Mouse (Mus musculus) kidney, embryonic 16.5 days (tissue): Measurements from ENCODE around the gene Bco2. TPM values are rescaled to one million over a fixed set of nuclear protein-coding genes. Genes with fewer than 3 reads are reported as not detected.
A peak's percentile ranks its signal among the peaks of the same experiment; 100 is the strongest.

Experiments
- ATAC-seq: fragments of 200-750 bp; cut with Nextera tagmentation; 2 replicates; pipeline ENCODE4 v1.8.0; 2017; ENCODE audit warnings: moderate TSS enrichment; ENCODE audit not compliant: low FRiP score, low TSS enrichment
- H3K27ac ChIP-seq: fragments of 300-500 bp; sonication (generic); 2 replicates; pipeline ENCODE4 v1.5.1; 2014; ENCODE audit warnings: low read length
- H3K27me3 ChIP-seq: fragments of 300-500 bp; sonication (generic); 2 replicates; pipeline ENCODE4 v1.6.1; 2014; ENCODE audit warnings: low read length, control low read depth, mixed read lengths; ENCODE audit not compliant: insufficient read depth
- H3K36me3 ChIP-seq: fragments of 300-500 bp; sonication (generic); 2 replicates; pipeline ENCODE4 v1.6.1; 2014; ENCODE audit warnings: low read length, control low read depth, mixed read lengths; ENCODE audit not compliant: insufficient read depth
- H3K4me1 ChIP-seq: fragments of 300-500 bp; sonication (generic); 2 replicates; pipeline ENCODE4 v1.6.1; 2014; ENCODE audit warnings: low read length, control low read depth, mixed read lengths; ENCODE audit not compliant: insufficient read depth
- H3K4me2 ChIP-seq: fragments of 300-500 bp; sonication (generic); replicated peaks from 2 replicates; pipeline ENCODE4 v1.6.1; 2014; ENCODE audit warnings: low read depth, low read length
- H3K4me3 ChIP-seq: fragments of 300-500 bp; sonication (generic); 2 replicates; pipeline ENCODE4 v1.5.1; 2014; ENCODE audit warnings: mild to moderate bottlenecking, low read length
- H3K9ac ChIP-seq: fragments of 300-500 bp; sonication (generic); replicated peaks from 2 replicates; pipeline ENCODE4 v1.6.1; 2014; ENCODE audit warnings: low read length
- H3K9me3 ChIP-seq: fragments of 300-500 bp; sonication (generic); 2 replicates; pipeline ENCODE4 v1.6.1; 2016; ENCODE audit warnings: low read length, control low read depth
- WGBS: fragments of 180-500 bp; shearing (Covaris S2); extraction: QIAGEN DNeasy Blood & Tissue Kit; methylation state at CpG from one replicate; pipeline ENCODE4 v1.1.7; 2014; 5-methylcytosine and 5-hydroxymethylcytosine counted together
- polyA plus RNA-seq: library from polyadenylated mRNA; unstranded; fragments of >200 nt; fragmentation: Nextera tagmentation; extraction: Ambion mirVana; gene quantifications from 2 replicates; pipeline ENCODE4 v1.2.1, GENCODE M21; 2015

Bco2 gene
- 0.15 and 0.24 TPM in 2 replicates for polyA plus RNA-seq

DNA sequence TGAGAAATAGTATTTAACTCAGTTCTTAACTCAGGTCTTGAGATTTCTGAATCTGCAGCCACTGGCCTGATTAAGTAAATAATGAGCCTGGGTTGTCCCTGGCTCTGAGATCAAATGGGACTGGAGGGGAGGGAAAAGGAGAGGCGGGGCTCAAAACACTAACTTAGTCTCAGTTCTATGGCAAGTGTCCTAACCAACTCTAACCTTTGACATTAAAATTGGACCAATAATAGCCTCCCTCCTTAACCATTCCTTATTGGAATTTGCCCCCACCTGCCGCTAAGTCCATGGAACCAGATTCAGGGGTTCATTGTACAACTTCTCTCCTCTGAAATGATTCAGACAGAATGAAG lies at the start of gene Bco2:
Gene Bco2, minus strand, starts transcription at position 88 of the 353 bp plus-strand sequence.
- H3K27ac ChIP-seq = no peak within 1 kb of the TSS
- no peaks in the 10 kb centered on the region for H3K27me3 ChIP-seq
- no peak within 1 kb of the TSS for H3K4me3 ChIP-seq
- 31% methylated on average over 2 of the region's 2 CpGs for WGBS
- peak within 1 kb of the TSS; percentile 13; the same call in 1 of the 2 replicates for H3K4me2 ChIP-seq
- H3K36me3 ChIP-seq = no peaks in the 10 kb centered on the region
- H3K4me1 ChIP-seq = no peaks in the 10 kb centered on the region
- H3K9me3 ChIP-seq = no peaks in the 10 kb centered on the region
- no peak for ATAC-seq
- no peak within 1 kb of the TSS for H3K9ac ChIP-seq

DNA sequence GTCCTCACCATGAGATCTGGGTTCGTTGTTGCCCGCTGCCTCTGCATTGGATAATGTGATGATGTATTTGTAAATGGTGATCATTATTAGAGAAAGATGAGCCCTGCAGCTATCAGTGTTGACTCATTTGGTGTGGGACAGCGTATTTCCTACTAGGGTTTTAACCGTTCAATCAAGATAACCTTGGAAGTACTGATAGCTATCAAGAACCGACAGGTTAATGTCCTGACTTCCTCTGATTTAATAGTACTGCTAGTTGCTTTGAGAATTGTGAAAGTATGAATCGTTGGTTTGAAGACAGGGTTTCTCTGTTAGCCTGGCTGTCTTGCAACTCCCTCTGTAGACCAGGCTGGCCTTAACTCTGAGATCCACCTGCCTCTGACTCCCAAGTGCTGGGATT lies 49.4 kb upstream of the Bco2 start:
- peaks cover 32% of the 10 kb centered on the region; the same call in 1 of the 2 replicates for H3K36me3 ChIP-seq
- WGBS = under 1% methylated on average over 6 of the region's 6 CpGs
- no peaks in the 10 kb centered on the region for H3K27me3 ChIP-seq
- H3K4me2 ChIP-seq = peak overlapping the region; percentile 94
- H3K9ac ChIP-seq = peak overlapping the region; percentile 93
- no peak; the same call in 1 of the 2 replicates for ATAC-seq
- no peaks in the 10 kb centered on the region for H3K9me3 ChIP-seq
- peak overlapping the region; percentile 92 for H3K27ac ChIP-seq
- H3K4me1 ChIP-seq = peaks cover 19% of the 10 kb centered on the region
- H3K4me3 ChIP-seq = peak overlapping the region; percentile 93

DNA sequence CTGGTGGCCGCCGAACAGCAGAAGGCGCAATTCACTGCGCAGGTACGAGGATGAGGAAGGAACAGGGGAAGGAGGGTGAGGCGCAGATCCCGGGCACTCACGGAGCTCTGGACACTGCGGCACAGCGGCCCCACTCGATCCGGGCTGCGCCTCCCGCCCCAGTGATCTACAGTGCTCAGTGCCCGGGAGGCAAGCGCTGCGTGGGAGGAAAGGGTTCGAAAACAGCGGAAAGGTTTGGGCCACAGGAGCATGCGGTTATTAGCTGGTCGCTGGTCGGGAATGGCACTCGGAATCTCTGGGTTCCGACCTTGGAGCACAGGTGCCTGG lies 49.0 kb upstream of the Bco2 start:
- ATAC-seq = peak; percentile 92
- H3K4me1 ChIP-seq = peaks cover 19% of the 10 kb centered on the region
- under 1% methylated on average over 24 of the region's 24 CpGs for WGBS
- peaks cover 34% of the 10 kb centered on the region; the same call in 1 of the 2 replicates for H3K36me3 ChIP-seq
- no peaks in the 10 kb centered on the region for H3K27me3 ChIP-seq
- peak overlapping the region; percentile 93 for H3K9ac ChIP-seq
- H3K4me3 ChIP-seq = peak overlapping the region; percentile 93
- H3K4me2 ChIP-seq = peak overlapping the region; percentile 94
- peak overlapping the region; percentile 92 for H3K27ac ChIP-seq
- no peaks in the 10 kb centered on the region for H3K9me3 ChIP-seq

DNA sequence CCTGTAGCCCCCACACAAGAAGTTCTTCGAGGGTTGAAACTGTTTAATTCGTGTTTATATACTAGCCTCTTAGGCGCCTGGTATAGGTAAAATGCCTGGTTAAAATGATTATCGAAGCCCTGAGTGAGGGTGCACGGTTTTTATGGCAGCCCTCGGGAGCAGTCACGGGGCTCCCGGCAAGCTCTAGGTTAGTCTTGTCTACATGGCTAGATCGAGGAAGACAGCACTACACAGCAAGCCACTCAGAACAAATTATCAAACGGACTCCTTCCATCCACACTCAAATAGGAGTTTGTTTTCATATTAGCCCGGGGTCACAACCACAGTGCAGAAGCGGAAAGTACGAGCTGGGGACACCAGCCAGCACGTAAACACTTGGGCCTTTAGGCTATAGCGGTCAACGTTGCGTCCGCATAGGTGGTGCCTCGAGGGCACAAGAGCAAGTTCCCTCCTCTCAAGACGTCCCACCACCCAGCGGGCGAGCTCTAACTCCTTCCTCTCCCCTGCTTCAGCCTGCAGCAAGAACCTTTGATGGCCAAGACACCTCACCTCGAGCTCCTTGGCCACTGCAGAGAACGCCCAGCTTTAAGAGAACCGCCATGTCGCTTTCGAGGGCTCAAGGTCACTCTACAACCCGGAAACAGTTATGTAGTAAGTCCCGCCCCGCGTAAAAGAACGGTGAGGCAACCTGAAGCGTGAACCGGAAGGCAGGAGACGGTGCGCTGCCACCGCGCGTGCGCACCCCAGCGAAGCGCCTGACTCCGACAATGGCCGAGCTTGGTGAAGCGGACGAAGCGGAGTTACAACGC lies 48.4 kb upstream of the Bco2 start, which contains the start of the genes Sdhd and Timm8b:
Gene Sdhd, minus strand, starts transcription at position 624 of the 809 bp plus-strand sequence.
Gene Timm8b, plus strand, starts transcription at position 722 of the 809 bp plus-strand sequence.
- Histone ChIP-seq H3K36me3 (peaks cover 35% of the 10 kb centered on the region), H3K4me2 (peak within 1 kb of the TSS; percentile 94), H3K27ac (peak within 1 kb of the TSS; percentile 92), H3K9ac (peak within 1 kb of the TSS; percentile 93), H3K4me3 (peak within 1 kb of the TSS; percentile 93), H3K9me3 (no peaks in the 10 kb centered on the region), H3K4me1 (peaks cover 19% of the 10 kb centered on the region), H3K27me3 (no peaks in the 10 kb centered on the region)
- WGBS = under 1% methylated on average over 48 of the region's 48 CpGs
- ATAC-seq = peak; percentile 99

DNA sequence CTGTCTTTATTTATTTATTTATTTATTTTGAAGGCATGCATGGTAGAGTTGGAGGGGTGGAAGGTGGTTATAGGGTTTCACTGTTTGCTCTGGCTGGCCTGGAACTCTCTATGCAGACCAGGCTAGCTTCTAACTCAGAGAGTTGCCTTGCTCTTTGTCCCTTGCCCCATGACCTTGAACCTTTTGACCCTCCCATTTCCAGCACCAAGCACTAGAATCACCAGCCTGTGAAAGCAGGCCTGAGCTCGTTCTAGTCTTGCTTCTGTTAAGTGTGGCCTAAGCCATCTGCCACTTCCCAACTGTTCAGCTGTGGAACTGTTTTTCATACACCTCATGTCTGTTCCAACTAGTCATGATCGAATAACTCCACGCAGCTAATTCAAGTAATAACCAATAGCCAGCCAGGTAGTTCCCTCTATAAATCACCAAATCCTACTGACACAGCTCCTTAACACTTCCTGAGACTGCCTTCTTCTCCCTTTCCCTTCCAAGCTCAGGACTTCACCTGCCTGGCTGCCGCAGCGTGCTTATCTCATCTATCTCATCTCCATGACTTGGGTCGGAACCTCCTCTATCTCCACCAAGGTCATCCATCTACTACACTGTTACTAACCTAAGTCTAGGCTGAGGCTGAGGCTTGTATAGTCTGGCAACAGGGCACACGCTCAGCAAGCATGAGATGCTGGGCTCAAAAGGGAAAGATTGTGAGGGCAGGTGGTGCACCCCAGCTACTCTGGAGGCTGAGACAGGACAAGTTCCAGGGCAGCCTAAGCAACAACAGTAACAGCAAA lies 47.3 kb upstream of the Bco2 start:
- Histone ChIP-seq H3K27me3 (no peaks in the 10 kb centered on the region), H3K9ac (peak overlapping the region; percentile 93), H3K9me3 (no peaks in the 10 kb centered on the region), H3K4me1 (peaks cover 19% of the 10 kb centered on the region), H3K4me2 (peak overlapping the region; percentile 94), H3K36me3 (peaks cover 39% of the 10 kb centered on the region), H3K4me3 (peak overlapping the region; percentile 93), H3K27ac (no peak overlapping the region)
- ATAC-seq = no peak
- WGBS = 76% methylated on average over 7 of the region's 7 CpGs

DNA sequence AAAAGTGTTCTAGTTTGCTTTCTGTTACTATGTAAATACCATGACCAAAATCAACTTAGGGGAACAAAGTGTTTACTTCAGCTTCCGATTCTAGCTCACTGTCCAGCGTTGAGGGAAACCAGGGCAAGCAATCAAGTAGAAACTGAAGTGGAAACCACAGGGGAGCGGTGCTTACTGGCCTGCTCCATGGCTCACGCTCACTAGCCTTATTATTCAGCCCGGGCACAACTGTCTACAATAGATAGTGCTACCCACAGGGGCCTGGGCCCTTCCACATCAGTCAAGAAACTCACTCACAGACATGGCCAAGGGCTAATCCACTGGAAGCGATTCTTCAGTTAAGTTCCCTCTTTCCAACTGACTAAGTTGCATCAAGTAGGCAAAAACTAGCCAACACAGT lies 46.6 kb upstream of the Bco2 start:
- no peak for ATAC-seq
- no peaks in the 10 kb centered on the region for H3K9me3 ChIP-seq
- H3K4me2 ChIP-seq = peak overlapping the region; percentile 15; the same call in 1 of the 2 replicates
- peaks cover 19% of the 10 kb centered on the region for H3K4me1 ChIP-seq
- peaks cover 46% of the 10 kb centered on the region for H3K36me3 ChIP-seq
- no peak overlapping the region for H3K9ac ChIP-seq
- H3K27ac ChIP-seq = no peak overlapping the region
- H3K4me3 ChIP-seq = no peak overlapping the region
- H3K27me3 ChIP-seq = no peaks in the 10 kb centered on the region
- WGBS = 88% methylated on average over 6 of the region's 6 CpGs

DNA sequence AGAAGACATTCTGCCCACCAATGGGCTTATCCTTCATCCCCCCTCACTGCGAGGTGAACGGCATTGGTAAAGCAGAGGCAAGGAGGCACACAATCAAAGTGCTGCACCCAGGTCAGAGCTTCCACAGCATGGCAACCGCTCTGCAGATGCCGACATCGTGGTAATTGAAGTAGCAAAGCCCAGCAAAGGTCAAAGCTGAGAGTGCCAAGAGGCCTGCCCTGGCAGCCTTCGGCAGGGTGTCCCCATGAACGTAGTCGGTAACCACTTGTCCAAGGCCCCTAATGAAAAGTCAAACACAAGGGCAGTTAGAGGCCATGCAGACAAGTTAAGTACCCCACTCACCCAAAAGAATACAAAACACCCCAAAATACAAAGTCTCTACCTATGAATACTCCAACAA lies 42.0 kb upstream of the Bco2 start:
- Histone ChIP-seq H3K36me3 (peaks cover 50% of the 10 kb centered on the region), H3K9ac (no peak overlapping the region), H3K27ac (no peak overlapping the region), H3K4me3 (no peak overlapping the region), H3K9me3 (no peaks in the 10 kb centered on the region), H3K4me1 (peaks cover 5% of the 10 kb centered on the region), H3K4me2 (no peak overlapping the region), H3K27me3 (no peaks in the 10 kb centered on the region)
- ATAC-seq = no peak
- WGBS = 90% methylated on average over 8 of the region's 8 CpGs

DNA sequence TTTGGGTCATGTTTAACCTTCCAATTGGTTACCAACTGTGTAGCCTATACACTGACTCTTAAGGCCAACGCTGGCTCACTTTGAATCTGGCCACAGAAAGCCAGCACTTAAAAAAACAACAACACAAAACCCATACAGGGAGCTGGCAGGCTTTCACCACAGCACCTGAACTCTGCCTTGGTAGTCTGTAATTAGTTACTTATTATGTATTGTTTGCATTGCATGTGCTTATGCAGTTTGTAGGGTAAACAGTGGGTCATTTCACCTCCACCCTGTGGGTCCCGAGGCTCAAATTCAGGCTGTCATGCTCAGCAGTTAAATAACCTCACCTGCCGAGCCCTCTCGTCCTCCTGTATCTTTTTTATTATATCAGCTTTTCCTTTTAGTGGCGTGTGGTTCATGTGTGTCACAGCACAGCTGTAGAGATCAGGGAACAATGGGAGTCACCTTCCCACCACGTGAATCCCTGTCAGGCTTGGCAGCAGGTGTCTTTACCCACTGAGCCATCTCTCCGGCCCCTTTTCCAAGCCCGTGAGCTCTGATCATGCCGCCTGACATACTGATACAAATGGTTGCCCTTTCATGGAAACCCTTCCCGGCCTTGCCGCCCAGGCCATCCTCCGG lies 39.9 kb upstream of the Bco2 start:
- peak; percentile 69; the same call in 1 of the 2 replicates for ATAC-seq
- no peak overlapping the region for H3K9ac ChIP-seq
- H3K36me3 ChIP-seq = peaks cover 44% of the 10 kb centered on the region
- H3K4me2 ChIP-seq = no peak overlapping the region
- peak overlapping the region; percentile 59 for H3K27ac ChIP-seq
- H3K27me3 ChIP-seq = no peaks in the 10 kb centered on the region
- WGBS = 71% methylated on average over 12 of the region's 12 CpGs
- H3K4me1 ChIP-seq = 0 out of 2 replicates have a peak, but pooled peaks cover 3% of the 10 kb centered on the region
- no peaks in the 10 kb centered on the region for H3K9me3 ChIP-seq
- H3K4me3 ChIP-seq = no peak overlapping the region

DNA sequence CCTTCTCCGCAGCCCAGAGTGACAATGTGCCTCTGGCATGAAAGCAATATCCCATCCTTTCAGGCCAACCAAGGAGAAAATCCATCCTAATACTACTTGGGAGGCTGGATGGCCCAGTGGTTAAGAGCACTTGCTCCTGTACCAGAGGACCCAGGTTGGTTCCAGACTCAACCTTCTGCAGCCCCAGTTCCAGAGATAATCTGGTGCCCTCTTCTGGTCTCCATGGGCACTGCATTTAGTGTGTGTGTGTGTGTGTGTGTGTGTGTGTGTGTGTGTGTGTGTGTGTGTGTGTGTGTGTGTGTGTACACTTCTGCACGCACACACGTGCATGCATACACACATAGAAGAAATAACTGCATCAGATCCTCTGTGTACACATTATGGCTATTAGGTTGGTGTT lies 38.6 kb upstream of the Bco2 start:
- Histone ChIP-seq H3K9ac (no peak overlapping the region), H3K4me3 (no peak overlapping the region), H3K27me3 (no peaks in the 10 kb centered on the region), H3K4me1 (0 out of 2 replicates have a peak, but pooled peaks cover 3% of the 10 kb centered on the region), H3K9me3 (no peaks in the 10 kb centered on the region), H3K36me3 (peaks cover 33% of the 10 kb centered on the region), H3K4me2 (no peak overlapping the region), H3K27ac (no peak overlapping the region)
- ATAC-seq = no peak
- 84% methylated on average over 3 of the region's 3 CpGs for WGBS
